Mouse (Mus musculus): ENCODE results near the gene Wdr44. TPM values are rescaled to one million over a fixed set of nuclear protein-coding genes. Genes with fewer than 3 reads are reported as not detected.

Wdr44 gene
- 54.8 TPM for polyA plus RNA-seq (2014; fragmentation: Illumina TruSeq; extraction: RNeasy Lipid Tissue Mini Kit (QIAGEN cat#74804); ENCODE audit: low replicate concordance)

DNA sequence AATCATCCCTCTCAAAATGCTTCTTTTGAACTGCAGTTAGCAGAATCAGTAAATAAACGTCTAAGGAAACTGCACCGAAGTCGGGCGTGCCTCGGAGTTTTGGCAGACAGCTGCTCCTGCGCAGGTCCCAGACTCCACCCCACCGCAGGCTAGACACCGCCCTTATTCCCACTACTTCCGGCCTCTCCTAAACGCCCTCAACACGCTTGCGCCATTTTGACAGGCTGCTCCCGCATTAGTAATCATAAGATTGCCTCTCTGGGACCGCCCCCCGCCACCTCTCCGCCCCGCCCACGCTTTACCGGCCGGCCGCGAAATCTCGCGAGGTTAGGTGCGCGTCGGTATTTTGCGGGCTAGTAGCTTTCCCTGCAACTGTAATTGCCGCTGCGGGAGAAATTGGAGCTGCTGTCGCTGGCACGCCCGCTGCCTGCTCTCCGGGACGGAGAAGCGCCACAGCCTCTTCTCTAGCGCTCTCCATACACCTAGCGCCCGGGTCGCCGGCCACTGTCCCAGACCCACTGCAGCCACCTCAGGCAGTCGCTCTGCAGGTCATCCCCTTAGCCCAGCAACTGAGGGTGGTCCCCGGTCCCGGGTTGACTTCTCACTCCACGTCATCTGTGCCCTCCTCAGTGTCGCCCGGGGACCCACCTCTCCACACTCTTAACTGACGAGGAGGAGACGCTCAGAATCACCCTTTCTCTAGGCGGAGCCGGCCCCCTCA lies at the start of gene Wdr44:
Wdr44 (plus strand) TSS at position 330 of the 721 bp plus-strand sequence.

Other genes starting within 250 kb of the Wdr44 start
- gene Gm4907, start 189.5 kb downstream of the Wdr44 start, polyA plus RNA-seq (2014; fragmentation: Illumina TruSeq; extraction: RNeasy Lipid Tissue Mini Kit (QIAGEN cat#74804); ENCODE audit: low replicate concordance): not detected